Mouse (Mus musculus): Measurements from ENCODE around the gene Ube2j1. TPM values are rescaled to one million over a fixed set of nuclear protein-coding genes. Genes with fewer than 3 reads are reported as not detected.
"Not testable (repeated sequence)": the region's sequence is repeated elsewhere in the genome, so short reads cannot be mapped to it uniquely, and the experiment has no call there.

Gene Ube2j1
- polyA plus RNA-seq, 1 experiment from 2014 or later: 38.7 TPM

- 95% methylated on average over 5 of the region's 5 CpGs for WGBS
- no peak overlapping the region for H3K27ac ChIP-seq
- H3K36me3 ChIP-seq: 0 out of 2 replicates have a peak, but pooled peaks cover 2% of the 10 kb centered on the region
- H3K4me1 ChIP-seq: peaks cover 5% of the 10 kb centered on the region; the same call in 1 of the 2 replicates
- H3K9me3 ChIP-seq (replicated peaks): no peaks in the 10 kb centered on the region
- no peak for DNase-seq (ENCODE audit: low spot score)
- no peak overlapping the region for H3K4me3 ChIP-seq
- H3K27me3 ChIP-seq (ENCODE audit: low read depth, poor library complexity, severe bottlenecking): no peaks in the 10 kb centered on the region
Observed at GRCm38 (mm10) chr4:32996083-32996482, 35.1 kb upstream of the Ube2j1 start.

GRCm38 (mm10) chr4:32997571-32997970, 33.6 kb upstream of the Ube2j1 start:
- H3K9me3 ChIP-seq (replicated peaks): no peaks in the 10 kb centered on the region
- H3K27me3 ChIP-seq (ENCODE audit: low read depth, poor library complexity, severe bottlenecking): no peaks in the 10 kb centered on the region
- no peak overlapping the region for H3K4me3 ChIP-seq
- WGBS: 87% methylated on average over 5 of the region's 5 CpGs
- 0 out of 2 replicates have a peak, but pooled peaks cover 2% of the 10 kb centered on the region for H3K36me3 ChIP-seq
- no peak for DNase-seq (ENCODE audit: low spot score)
- no peak overlapping the region for H3K27ac ChIP-seq
- no peaks in the 10 kb centered on the region for H3K4me1 ChIP-seq

GRCm38 (mm10) chr4:32998996-32999395, 32.2 kb upstream of the Ube2j1 start:
- 95% methylated on average over 8 of the region's 8 CpGs for WGBS
- H3K36me3 ChIP-seq: 0 out of 2 replicates have a peak, but pooled peaks cover 2% of the 10 kb centered on the region
- no peaks in the 10 kb centered on the region for H3K27me3 ChIP-seq (ENCODE audit: low read depth, poor library complexity, severe bottlenecking)
- H3K9me3 ChIP-seq (replicated peaks): no peaks in the 10 kb centered on the region
- H3K4me3 ChIP-seq: no peak overlapping the region
- no peak for DNase-seq (ENCODE audit: low spot score)
- H3K27ac ChIP-seq: no peak overlapping the region
- H3K4me1 ChIP-seq: no peaks in the 10 kb centered on the region

- H3K36me3 ChIP-seq: peaks cover 6% of the 10 kb centered on the region; the same call in 1 of the 2 replicates
- DNase-seq (ENCODE audit: low spot score): no peak
- WGBS: 89% methylated on average over 3 of the region's 3 CpGs
Observed at GRCm38 (mm10) chr4:33002081-33002480, 29.1 kb upstream of the Ube2j1 start.

GRCm38 (mm10) chr4:33005595-33006470, 25.4 kb upstream of the Ube2j1 start:
- not testable (repeated sequence) for H3K27me3 ChIP-seq (ENCODE audit: low read depth, poor library complexity, severe bottlenecking); DNase-seq (ENCODE audit: low spot score); H3K4me3 ChIP-seq; H3K4me1 ChIP-seq; H3K27ac ChIP-seq; H3K9me3 ChIP-seq (replicated peaks); H3K36me3 ChIP-seq
- 86% methylated on average over 10 of the region's 10 CpGs for WGBS

More at GRCm38 (mm10) chr4:33002081-33002480, 29.1 kb upstream of the Ube2j1 start:
- Histone ChIP-seq H3K9me3 (replicated peaks) (no peaks in the 10 kb centered on the region), H3K4me3 (no peak overlapping the region), H3K27ac (no peak overlapping the region), H3K27me3 (ENCODE audit: low read depth, poor library complexity, severe bottlenecking) (no peaks in the 10 kb centered on the region), H3K4me1 (no peaks in the 10 kb centered on the region)

GRCm38 (mm10) chr4:33006844-33007243, 24.4 kb upstream of the Ube2j1 start:
- 91% methylated on average over 11 of the region's 11 CpGs for WGBS
- Histone ChIP-seq H3K27ac (no peak overlapping the region), H3K27me3 (ENCODE audit: low read depth, poor library complexity, severe bottlenecking) (no peaks in the 10 kb centered on the region), H3K4me3 (no peak overlapping the region), H3K4me1 (no peaks in the 10 kb centered on the region), H3K9me3 (replicated peaks) (no peaks in the 10 kb centered on the region), H3K36me3 (peaks cover 10% of the 10 kb centered on the region)
- no peak for DNase-seq (ENCODE audit: low spot score)

- H3K4me3 ChIP-seq: no peak overlapping the region
- H3K4me1 ChIP-seq: no peaks in the 10 kb centered on the region
- no peak for DNase-seq (ENCODE audit: low spot score)
- no peak overlapping the region for H3K27ac ChIP-seq
- WGBS: 91% methylated on average over 9 of the region's 9 CpGs
- H3K36me3 ChIP-seq: peaks cover 14% of the 10 kb centered on the region
- H3K27me3 ChIP-seq (ENCODE audit: low read depth, poor library complexity, severe bottlenecking): no peaks in the 10 kb centered on the region
- H3K9me3 ChIP-seq (replicated peaks): no peaks in the 10 kb centered on the region
Observed at GRCm38 (mm10) chr4:33007443-33008217, 23.6 kb upstream of the Ube2j1 start.

- Histone ChIP-seq H3K36me3 (peaks cover 37% of the 10 kb centered on the region), H3K27ac (no peak overlapping the region), H3K4me1 (no peaks in the 10 kb centered on the region), H3K27me3 (ENCODE audit: low read depth, poor library complexity, severe bottlenecking) (no peaks in the 10 kb centered on the region), H3K4me3 (no peak overlapping the region), H3K9me3 (replicated peaks) (no peaks in the 10 kb centered on the region)
- 93% methylated on average over 1 of the region's 1 CpGs for WGBS
- no peak for DNase-seq (ENCODE audit: low spot score)
Observed at GRCm38 (mm10) chr4:33010078-33010477, 21.1 kb upstream of the Ube2j1 start.

GRCm38 (mm10) chr4:33012484-33012883, 18.7 kb upstream of the Ube2j1 start:
- Histone ChIP-seq H3K9me3 (replicated peaks) (no peaks in the 10 kb centered on the region), H3K4me3 (no peak overlapping the region), H3K36me3 (peaks cover 38% of the 10 kb centered on the region), H3K27me3 (ENCODE audit: low read depth, poor library complexity, severe bottlenecking) (no peaks in the 10 kb centered on the region), H3K4me1 (no peaks in the 10 kb centered on the region), H3K27ac (no peak overlapping the region)
- WGBS: 90% methylated on average over 4 of the region's 4 CpGs
- no peak for DNase-seq (ENCODE audit: low spot score)

GRCm38 (mm10) chr4:33018361-33018999, 12.7 kb upstream of the Ube2j1 start:
- 57% methylated on average over 9 of the region's 9 CpGs for WGBS
- no peaks in the 10 kb centered on the region for H3K4me1 ChIP-seq
- H3K4me3 ChIP-seq: no peak overlapping the region
- no peak overlapping the region for H3K27ac ChIP-seq
- H3K9me3 ChIP-seq (replicated peaks): no peaks in the 10 kb centered on the region
- no peaks in the 10 kb centered on the region for H3K27me3 ChIP-seq (ENCODE audit: low read depth, poor library complexity, severe bottlenecking)
- peaks cover 22% of the 10 kb centered on the region for H3K36me3 ChIP-seq
- DNase-seq (ENCODE audit: low spot score): peak; percentile 92

- H3K27ac ChIP-seq: no peak overlapping the region
- WGBS: 88% methylated on average over 8 of the region's 8 CpGs
- H3K27me3 ChIP-seq (ENCODE audit: low read depth, poor library complexity, severe bottlenecking): no peaks in the 10 kb centered on the region
- no peaks in the 10 kb centered on the region for H3K9me3 ChIP-seq (replicated peaks)
- H3K4me3 ChIP-seq: no peak overlapping the region
- H3K36me3 ChIP-seq: peaks cover 5% of the 10 kb centered on the region; the same call in 1 of the 2 replicates
- no peak for DNase-seq (ENCODE audit: low spot score)
- H3K4me1 ChIP-seq: no peaks in the 10 kb centered on the region
Observed at GRCm38 (mm10) chr4:33024420-33024819, 6.8 kb upstream of the Ube2j1 start.

- no peak for DNase-seq (ENCODE audit: low spot score)
- Histone ChIP-seq H3K4me3 (no peak overlapping the region), H3K27me3 (ENCODE audit: low read depth, poor library complexity, severe bottlenecking) (no peaks in the 10 kb centered on the region), H3K36me3 (peaks cover 8% of the 10 kb centered on the region), H3K9me3 (replicated peaks) (no peaks in the 10 kb centered on the region), H3K27ac (no peak overlapping the region), H3K4me1 (peaks cover 11% of the 10 kb centered on the region; the same call in 1 of the 2 replicates)
- 90% methylated on average over 7 of the region's 7 CpGs for WGBS
Observed at GRCm38 (mm10) chr4:33029104-33029503, 2.1 kb upstream of the Ube2j1 start.
